Mouse (Mus musculus) mammary gland, adult 2 months (tissue): ENCODE measurements around the gene Pde6h. TPM values are rescaled to one million over a fixed set of nuclear protein-coding genes. Genes with fewer than 3 reads are reported as not detected.

Experiments used
- polyA plus RNA-seq: library from polyadenylated mRNA; depleted of rRNA; stranded (reverse); fragments of >200 nt; gene quantifications from 2 replicates; pipeline ENCODE4 v1.2.3, GENCODE M21; 2012; ENCODE audit warnings: low replicate concordance; rRNA removed

Gene Pde6h
- 0.01 TPM in 1 of 2 replicates, not detected in the other for polyA plus RNA-seq

DNA sequence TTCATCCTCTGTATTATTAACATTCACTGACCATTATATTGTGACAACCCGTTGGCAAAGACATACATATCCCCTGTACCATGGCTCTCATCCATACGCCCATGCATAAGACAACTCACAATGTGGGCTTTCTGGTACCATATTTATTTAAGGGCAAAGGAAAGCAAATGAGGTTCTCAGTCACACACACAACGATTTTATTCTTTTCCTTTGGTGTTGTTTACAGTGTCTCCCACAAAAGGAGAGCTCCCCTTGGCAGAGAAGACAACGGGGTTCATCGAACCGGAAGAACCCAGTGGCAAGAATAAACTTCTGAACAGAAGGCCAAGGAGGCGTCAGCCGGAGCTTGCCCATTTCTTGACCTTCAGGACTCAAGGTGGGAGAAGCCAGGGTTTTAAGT is at the start of gene Pde6h:
Gene Pde6h, plus strand, starts transcription at position 301 of the 400 bp plus-strand sequence.

DNA sequence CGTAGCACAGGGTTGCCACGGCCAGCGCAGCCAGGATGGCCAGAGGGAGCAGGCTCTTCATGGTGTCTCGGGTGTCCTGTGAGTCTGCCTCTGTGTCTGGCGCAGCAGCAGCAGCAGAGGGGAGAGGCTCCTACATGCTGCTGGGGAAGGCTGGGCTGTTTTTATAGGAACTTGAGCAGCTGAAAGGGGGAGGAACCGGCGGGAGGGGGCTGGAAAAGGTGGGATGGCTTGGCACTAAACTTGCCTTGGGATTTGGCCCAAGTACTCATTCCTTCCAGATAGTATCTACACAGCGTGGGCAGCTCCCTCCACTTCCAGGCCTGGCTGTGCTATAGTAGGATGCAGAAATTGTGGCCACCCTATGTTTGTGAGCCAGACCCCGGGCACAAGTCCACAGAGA is 48.0 kb upstream of the Pde6h start, which contains the start of gene Mgp:
Gene Mgp, minus strand, starts transcription at position 154 of the 400 bp plus-strand sequence.

DNA sequence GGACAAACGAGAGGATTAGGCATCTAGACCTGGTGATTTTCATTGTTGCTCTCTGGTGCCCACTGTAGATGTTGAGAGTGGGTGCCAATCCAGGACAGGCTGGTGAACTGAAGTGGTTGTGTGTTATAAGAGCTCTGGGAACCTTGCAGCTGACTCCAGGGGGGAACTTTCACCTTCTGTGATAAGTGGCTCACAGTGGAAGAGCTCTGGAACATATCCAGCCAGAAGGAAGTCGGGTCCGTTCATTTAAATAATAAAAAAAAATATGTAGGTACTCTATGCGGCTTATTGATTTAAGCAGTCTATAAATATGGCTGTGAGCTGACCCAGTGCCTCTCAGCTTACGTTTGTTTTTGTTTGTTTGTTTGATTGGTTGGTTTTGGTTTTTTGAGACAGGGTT is 1.6 kb upstream of the Pde6h start, which contains the start of gene Erp27:
Gene Erp27, minus strand, starts transcription at position 101 of the 400 bp plus-strand sequence.

DNA sequence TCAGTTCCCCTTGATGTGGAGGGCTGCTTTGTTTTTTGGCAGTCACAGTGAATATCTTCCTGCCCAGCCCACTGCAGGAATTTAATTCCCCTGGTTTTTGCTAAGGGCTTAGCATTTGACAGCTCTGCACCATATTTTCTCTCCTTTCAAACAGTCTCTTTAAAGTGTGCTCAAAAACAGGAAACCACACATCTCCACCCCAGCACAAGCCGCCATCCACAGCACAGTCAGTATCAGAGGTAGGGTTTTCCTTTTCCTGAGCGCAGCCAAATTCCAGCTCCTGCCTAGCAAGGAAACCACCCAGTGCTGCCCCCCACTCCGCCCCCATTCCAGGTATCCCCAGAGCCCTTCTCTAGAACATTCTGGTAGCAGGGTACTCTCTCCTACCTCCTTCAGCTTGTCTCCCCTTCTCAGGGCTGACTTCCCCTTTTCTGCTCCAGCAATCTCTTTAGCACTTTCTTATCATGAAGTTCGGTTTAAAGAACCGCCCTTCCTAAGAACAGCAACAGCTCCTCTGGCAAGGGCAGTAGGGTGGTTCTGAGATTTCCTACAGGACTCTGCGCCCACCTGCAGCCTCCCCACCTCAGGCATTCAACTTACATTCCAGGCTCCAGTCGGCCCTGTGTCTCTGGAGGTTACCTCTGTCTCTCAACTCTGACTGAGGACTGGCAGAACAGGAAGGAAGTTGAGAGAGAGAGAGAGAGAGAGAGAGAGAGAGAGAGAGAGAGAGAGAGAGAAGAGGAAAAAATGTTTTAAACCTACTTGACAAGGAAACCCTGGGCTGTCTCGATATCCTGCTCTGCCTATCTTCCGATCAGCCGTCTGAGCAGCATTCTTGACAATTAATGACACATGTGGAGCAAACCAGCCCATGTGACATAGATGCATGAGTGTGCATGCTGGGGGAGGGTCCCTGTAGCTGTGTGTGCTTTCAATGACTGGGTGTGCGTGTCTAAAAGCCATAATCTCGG is 17.7 kb downstream of the Pde6h start, which contains the start of gene Arhgdib:
Gene Arhgdib, minus strand, starts transcription at position 849 of the 971 bp plus-strand sequence.

Other genes starting within 250 kb of the Pde6h start
- gene Gucy2c, start 142.1 kb upstream of the Pde6h start, polyA plus RNA-seq: 0.05 TPM in 1 of 2 replicates, not detected in the other
- 0.55 and 2.4 TPM in 2 replicates for gene Hist4h4, start 119.4 kb upstream of the Pde6h start, polyA plus RNA-seq
- 87.6 and 426 TPM in 2 replicates for gene H2afj, start 115.6 kb upstream of the Pde6h start, polyA plus RNA-seq
- 0.23 and 0.79 TPM in 2 replicates for gene BC049715, start 96.2 kb upstream of the Pde6h start, polyA plus RNA-seq
- 29.3 and 44.0 TPM in 2 replicates for gene Wbp11, start 95.6 kb upstream of the Pde6h start, polyA plus RNA-seq
- gene Smco3, start 88.4 kb upstream of the Pde6h start, polyA plus RNA-seq: 0.37 and 0.43 TPM in 2 replicates
- gene Art4, start 66.1 kb upstream of the Pde6h start, polyA plus RNA-seq: 1.4 and 1.8 TPM in 2 replicates
- 127 and 139 TPM in 2 replicates for gene Mgp, start 48.0 kb upstream of the Pde6h start, polyA plus RNA-seq
- gene Erp27, start 1.7 kb upstream of the Pde6h start, polyA plus RNA-seq: 0.29 and 0.53 TPM in 2 replicates
- 207 and 281 TPM in 2 replicates for gene Arhgdib, start 18.1 kb downstream of the Pde6h start, polyA plus RNA-seq
- 1.5 and 4.3 TPM in 2 replicates for gene Rerg, start 246.7 kb downstream of the Pde6h start, polyA plus RNA-seq